Mouse (Mus musculus): ENCODE measurements around the gene Chrm4.

DNA sequence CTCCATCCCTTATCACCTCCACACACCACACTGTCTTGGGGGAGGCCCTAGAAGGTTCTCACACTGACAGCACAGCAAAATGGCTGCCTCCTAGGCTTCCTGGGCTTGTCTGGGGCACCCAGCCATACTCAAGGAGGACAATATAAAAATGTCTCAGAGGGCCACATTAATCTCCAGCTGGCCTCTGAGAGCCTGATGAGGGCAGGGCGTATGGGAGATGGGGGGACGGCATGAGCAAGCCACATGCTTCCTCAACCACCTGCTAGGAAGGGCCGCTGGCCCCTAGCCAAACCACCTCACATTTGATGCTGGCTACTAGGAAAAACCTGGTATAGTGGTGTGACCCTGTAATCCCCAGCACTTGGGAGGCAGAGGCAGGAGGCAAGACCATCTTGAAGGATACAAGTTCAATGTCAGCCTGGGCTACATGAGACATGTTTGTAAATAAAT is 21.8 kb downstream of the Chrm4 start:
- TF ChIP-seq CTCF (IDR thresholded peaks at IDR 0.05; ENCODE audit: borderline replicate concordance, extremely low read depth, insufficient read depth, insufficient read length) (no peak), POLR2A (IDR thresholded peaks at IDR 0.05; ENCODE audit: borderline replicate concordance, extremely low read depth, insufficient read depth, insufficient read length, poor library complexity, severe bottlenecking) (no peak)
